Mouse (Mus musculus): Measurements from ENCODE around the gene Jazf1.

Gene Jazf1

GRCm38 (mm10) chr6:53067989-53068874 lies at the start of gene Jazf1:
Gene Jazf1, minus strand, starts transcription at chr6:53068631.
- DNase-seq (ENCODE audit: low spot score) = no peak

GRCm38 (mm10) chr6:53117855-53118254 lies 49.4 kb upstream of the Jazf1 start:
- DNase-seq (ENCODE audit: low spot score) = no peak

GRCm38 (mm10) chr6:53086879-53087278 lies 18.4 kb upstream of the Jazf1 start:
- no peak for DNase-seq (ENCODE audit: low spot score)

GRCm38 (mm10) chr6:53081241-53081640 lies 12.8 kb upstream of the Jazf1 start:
- no peak for DNase-seq (ENCODE audit: low spot score)

GRCm38 (mm10) chr6:53078671-53079070 lies 10.2 kb upstream of the Jazf1 start:
- no peak for DNase-seq (ENCODE audit: low spot score)

GRCm38 (mm10) chr6:53071732-53072131 lies 3.3 kb upstream of the Jazf1 start:
- DNase-seq (ENCODE audit: low spot score) = no peak

- no peak for DNase-seq (ENCODE audit: low spot score)
Observed at GRCm38 (mm10) chr6:53069976-53070575, 1.6 kb upstream of the Jazf1 start.

GRCm38 (mm10) chr6:53068875-53069178 lies 396 bp upstream of the Jazf1 start:
- DNase-seq (ENCODE audit: low spot score) = no peak

- DNase-seq (ENCODE audit: low spot score) = no peak
Observed at GRCm38 (mm10) chr6:53067446-53067988, 914 bp downstream of the Jazf1 start.

GRCm38 (mm10) chr6:53066978-53067377 lies 1.5 kb downstream of the Jazf1 start:
- DNase-seq (ENCODE audit: low spot score) = no peak

- DNase-seq (ENCODE audit: low spot score) = no peak
Observed at GRCm38 (mm10) chr6:53064070-53064469, 4.4 kb downstream of the Jazf1 start.

GRCm38 (mm10) chr6:53054909-53055308 lies 13.5 kb downstream of the Jazf1 start:
- DNase-seq (ENCODE audit: low spot score) = no peak

- no peak for DNase-seq (ENCODE audit: low spot score)
Observed at GRCm38 (mm10) chr6:53045501-53045900, 22.9 kb downstream of the Jazf1 start.

- no peak for DNase-seq (ENCODE audit: low spot score)
Observed at GRCm38 (mm10) chr6:53038176-53038575, 30.3 kb downstream of the Jazf1 start.

GRCm38 (mm10) chr6:53034362-53035011 lies 33.9 kb downstream of the Jazf1 start:
- no peak for DNase-seq (ENCODE audit: low spot score)

- no peak for DNase-seq (ENCODE audit: low spot score)
Observed at GRCm38 (mm10) chr6:53032730-53033484, 35.5 kb downstream of the Jazf1 start.

GRCm38 (mm10) chr6:53022069-53022468 lies 46.4 kb downstream of the Jazf1 start:
- no peak for DNase-seq (ENCODE audit: low spot score)

GRCm38 (mm10) chr6:53021081-53021480 lies 47.4 kb downstream of the Jazf1 start:
- DNase-seq (ENCODE audit: low spot score) = no peak

- DNase-seq (ENCODE audit: low spot score) = no peak
Observed at GRCm38 (mm10) chr6:53017357-53018205, 50.9 kb downstream of the Jazf1 start.

- DNase-seq (ENCODE audit: low spot score) = no peak
Observed at GRCm38 (mm10) chr6:53014460-53015455, 53.7 kb downstream of the Jazf1 start.

Measured in left cerebral cortex, adult 11 months (tissue).